Mouse (Mus musculus): ENCODE measurements around the gene Shisa4. TPM values are rescaled to one million over a fixed set of nuclear protein-coding genes. Genes with fewer than 3 reads are reported as not detected.

Gene Shisa4
- polyA plus RNA-seq, 1 experiment from 2014 or later: 31.2 TPM

GRCm38 (mm10) chr1:135378576-135378975 is 3.5 kb upstream of the Shisa4 start:
- Histone ChIP-seq H3K9ac (no peak overlapping the region), H3K27me3 (ENCODE audit: insufficient read depth, low read length) (no peaks in the 10 kb centered on the region), H3K36me3 (ENCODE audit: insufficient read depth) (peaks cover 16% of the 10 kb centered on the region), H3K4me2 (no peak overlapping the region), H3K4me3 (ENCODE audit: low read depth, low read length) (no peak overlapping the region), H3K9me3 (ENCODE audit: low read depth, low read length) (no peaks in the 10 kb centered on the region), H3K4me1 (ENCODE audit: insufficient read depth) (peaks cover 13% of the 10 kb centered on the region; the same call in 1 of the 2 replicates), H3K27ac (ENCODE audit: low read depth) (0 out of 2 replicates have a peak overlapping the region, but pooled peaks have one; percentile 12)
- DNase-seq (no peak), ATAC-seq (ENCODE audit: insufficient read depth) (no peak)
- no peak for TF ChIP-seq CTCF (IDR thresholded peaks at IDR 0.05; ENCODE audit: low read depth)
- 40% methylated on average over 9 of the region's 9 CpGs for WGBS

GRCm38 (mm10) chr1:135374175-135374867 is 716 bp downstream of the Shisa4 start:
- Histone ChIP-seq H3K4me2 (peak overlapping the region; percentile 95), H3K27me3 (ENCODE audit: insufficient read depth, low read length) (no peaks in the 10 kb centered on the region), H3K27ac (ENCODE audit: low read depth) (peak overlapping the region; percentile 43), H3K4me1 (ENCODE audit: insufficient read depth) (peaks cover 13% of the 10 kb centered on the region; the same call in 1 of the 2 replicates), H3K9me3 (ENCODE audit: low read depth, low read length) (no peaks in the 10 kb centered on the region), H3K9ac (peak overlapping the region; percentile 84), H3K36me3 (ENCODE audit: insufficient read depth) (0 out of 2 replicates have a peak, but pooled peaks cover 3% of the 10 kb centered on the region), H3K4me3 (ENCODE audit: low read depth, low read length) (peak overlapping the region; percentile 72)
- peak; percentile 7; the same call in 1 of the 2 replicates for ATAC-seq (ENCODE audit: insufficient read depth)
- WGBS: 1% methylated on average over 19 of the region's 19 CpGs
- DNase-seq: peak; percentile 35
- no peak for TF ChIP-seq CTCF (IDR thresholded peaks at IDR 0.05; ENCODE audit: low read depth)

GRCm38 (mm10) chr1:135373171-135373677 is 1.8 kb downstream of the Shisa4 start:
- Histone ChIP-seq H3K27ac (ENCODE audit: low read depth) (no peak overlapping the region), H3K27me3 (ENCODE audit: insufficient read depth, low read length) (no peaks in the 10 kb centered on the region), H3K9ac (no peak overlapping the region), H3K4me3 (ENCODE audit: low read depth, low read length) (no peak overlapping the region), H3K9me3 (ENCODE audit: low read depth, low read length) (no peaks in the 10 kb centered on the region), H3K36me3 (ENCODE audit: insufficient read depth) (0 out of 2 replicates have a peak, but pooled peaks cover 3% of the 10 kb centered on the region), H3K4me1 (ENCODE audit: insufficient read depth) (peaks cover 17% of the 10 kb centered on the region), H3K4me2 (0 out of 2 replicates have a peak overlapping the region, but pooled peaks have one; percentile 8)
- DNase-seq: no peak
- TF ChIP-seq CTCF (IDR thresholded peaks at IDR 0.05; ENCODE audit: low read depth): no peak
- WGBS: 74% methylated on average over 4 of the region's 4 CpGs
- ATAC-seq (ENCODE audit: insufficient read depth): no peak

GRCm38 (mm10) chr1:135369415-135369814 is 5.6 kb downstream of the Shisa4 start:
- no peak for TF ChIP-seq CTCF (IDR thresholded peaks at IDR 0.05; ENCODE audit: low read depth)
- Histone ChIP-seq H3K36me3 (ENCODE audit: insufficient read depth) (0 out of 2 replicates have a peak, but pooled peaks cover 3% of the 10 kb centered on the region), H3K4me2 (peak overlapping the region; percentile 93), H3K4me1 (ENCODE audit: insufficient read depth) (peaks cover 10% of the 10 kb centered on the region), H3K4me3 (ENCODE audit: low read depth, low read length) (no peak overlapping the region), H3K27me3 (ENCODE audit: insufficient read depth, low read length) (no peaks in the 10 kb centered on the region), H3K9me3 (ENCODE audit: low read depth, low read length) (no peaks in the 10 kb centered on the region), H3K9ac (no peak overlapping the region), H3K27ac (ENCODE audit: low read depth) (no peak overlapping the region)
- DNase-seq (no peak), ATAC-seq (ENCODE audit: insufficient read depth) (no peak)
- 56% methylated on average over 5 of the region's 5 CpGs for whole genome bisulfite sequencing

- WGBS: 9% methylated on average over 14 of the region's 14 CpGs
- Histone ChIP-seq H3K4me1 (ENCODE audit: insufficient read depth) (peaks cover 6% of the 10 kb centered on the region), H3K27me3 (ENCODE audit: insufficient read depth, low read length) (no peaks in the 10 kb centered on the region), H3K9ac (peak overlapping the region; percentile 52; the same call in 1 of the 2 replicates), H3K4me2 (peak overlapping the region; percentile 93), H3K9me3 (ENCODE audit: low read depth, low read length) (no peaks in the 10 kb centered on the region), H3K27ac (ENCODE audit: low read depth) (no peak overlapping the region; the same call in 1 of the 2 replicates), H3K4me3 (ENCODE audit: low read depth, low read length) (peak overlapping the region; percentile 38), H3K36me3 (ENCODE audit: insufficient read depth) (0 out of 2 replicates have a peak, but pooled peaks cover 3% of the 10 kb centered on the region)
- DNase-seq (peak; percentile 83), ATAC-seq (ENCODE audit: insufficient read depth) (peak; percentile 26; the same call in 1 of the 2 replicates)
- peak; percentile 56 for TF ChIP-seq CTCF (IDR thresholded peaks at IDR 0.05; ENCODE audit: low read depth)
Observed at GRCm38 (mm10) chr1:135368982-135369381, 6.1 kb downstream of the Shisa4 start.

GRCm38 (mm10) chr1:135368245-135368644 is 6.8 kb downstream of the Shisa4 start:
- peak overlapping the region; percentile 93 for H3K4me2 ChIP-seq
- H3K4me3 ChIP-seq (ENCODE audit: low read depth, low read length): peak overlapping the region; percentile 38
- no peaks in the 10 kb centered on the region for H3K27me3 ChIP-seq (ENCODE audit: insufficient read depth, low read length)
- ATAC-seq (ENCODE audit: insufficient read depth) (peak; percentile 60), DNase-seq (peak; percentile 97)
- H3K27ac ChIP-seq (ENCODE audit: low read depth): no peak overlapping the region
- peak overlapping the region; percentile 52 for H3K9ac ChIP-seq
- 0 out of 2 replicates have a peak, but pooled peaks cover 3% of the 10 kb centered on the region for H3K36me3 ChIP-seq (ENCODE audit: insufficient read depth)
- WGBS: 2% methylated on average over 20 of the region's 20 CpGs
- peaks cover 4% of the 10 kb centered on the region; the same call in 1 of the 2 replicates for H3K4me1 ChIP-seq (ENCODE audit: insufficient read depth)
- TF ChIP-seq CTCF (IDR thresholded peaks at IDR 0.05; ENCODE audit: low read depth): peak; percentile 90
- no peaks in the 10 kb centered on the region for H3K9me3 ChIP-seq (ENCODE audit: low read depth, low read length)

GRCm38 (mm10) chr1:135367595-135367994 is 7.4 kb downstream of the Shisa4 start:
- H3K27ac ChIP-seq (ENCODE audit: low read depth): no peak overlapping the region
- H3K4me2 ChIP-seq: no peak overlapping the region
- no peak overlapping the region for H3K9ac ChIP-seq
- no peak overlapping the region for H3K4me3 ChIP-seq (ENCODE audit: low read depth, low read length)
- H3K4me1 ChIP-seq (ENCODE audit: insufficient read depth): peaks cover 4% of the 10 kb centered on the region; the same call in 1 of the 2 replicates
- H3K9me3 ChIP-seq (ENCODE audit: low read depth, low read length): no peaks in the 10 kb centered on the region
- WGBS: 55% methylated on average over 8 of the region's 8 CpGs
- no peak for ATAC-seq (ENCODE audit: insufficient read depth)
- no peak for TF ChIP-seq CTCF (IDR thresholded peaks at IDR 0.05; ENCODE audit: low read depth)
- no peaks in the 10 kb centered on the region for H3K27me3 ChIP-seq (ENCODE audit: insufficient read depth, low read length)
- DNase-seq: no peak
- H3K36me3 ChIP-seq (ENCODE audit: insufficient read depth): 0 out of 2 replicates have a peak, but pooled peaks cover 1% of the 10 kb centered on the region
